25 mouse cellular contexts compared by ENCODE assay signal in the genomic region with DNA sequence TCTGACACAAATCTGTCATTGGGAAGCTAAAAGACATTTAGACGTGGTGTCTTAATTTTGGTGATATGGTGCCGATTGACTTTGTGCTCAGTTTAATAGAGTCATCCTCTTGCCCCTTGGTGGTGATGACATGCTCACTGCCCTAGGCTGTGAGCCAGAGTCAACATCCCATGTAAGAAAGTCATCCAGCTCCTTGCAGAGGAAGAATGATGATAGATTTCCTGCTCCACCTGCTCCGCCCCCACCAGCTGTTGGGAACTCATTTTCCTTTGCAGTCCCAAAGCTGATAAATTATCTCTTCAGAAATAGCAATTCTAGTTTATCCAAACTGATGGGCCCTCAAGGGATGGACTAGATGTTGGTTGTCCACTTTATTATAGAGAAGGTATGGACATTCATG.
DNase-seq lines count a peak whose midpoint lies in the region; ATAC-seq lines count a peak whose summit lies in the region.
"Had no signal": no experiment of that assay in that cellular context is flagged by ENCODE, and none has a peak within 500 bp of the region (broad histone marks: within the 10 kb centered on the region; RNA-seq: fewer than 3 reads in every experiment).

No protein-coding gene starts in this region.

- WGBS in kidney, embryonic 14.5 days: 52% methylated on average over 3 of the region's 3 CpGs
- WGBS in kidney, embryonic 15.5 days: 44% methylated on average over 3 of the region's 3 CpGs
- 74% methylated on average over 3 of the region's 3 CpGs for WGBS in midbrain, embryonic 11.5 days
- WGBS in midbrain, embryonic 13.5 days: 77% methylated on average over 3 of the region's 3 CpGs

- H3K27ac ChIP-seq in kidney, embryonic 14.5 days (ENCODE audit: low read depth, low read length): no peak overlapping the region
- no peak overlapping the region for H3K27ac ChIP-seq in kidney, embryonic 15.5 days
- H3K27ac ChIP-seq in midbrain, embryonic 11.5 days (ENCODE audit: low read depth, low read length): no peak overlapping the region
- H3K27ac ChIP-seq in midbrain, embryonic 13.5 days: no peak overlapping the region
- H3K27ac ChIP-seq: embryonic facial prominence, embryonic 12.5 days; embryonic facial prominence, embryonic 15.5 days; heart, adult 2 months; heart, embryonic 10.5 days; heart, embryonic 13.5 days; hindbrain, embryonic 14.5 days; hindbrain, postnatal 0 days had no signal

- DNase-seq in kidney, adult 11 months: peak; percentile 3
- DNase-seq in kidney, postnatal 10 days: peak; percentile 59
- peak; percentile 28 for DNase-seq in midbrain, embryonic 11.5 days (ENCODE audit: low spot score, missing footprints)
- no peak for DNase-seq in frontal cortex, adult 2 months (ENCODE audit: extremely low spot score in 1 of 2, low spot score in 1 of 2)
- DNase-seq: adrenal gland, adult 2 months; adrenal gland, postnatal 14 days; cerebellum, adult 11 months; cerebellum, adult 2 months; cerebellum, adult 9-11 months; cerebellum, postnatal 25 days; forebrain, postnatal 0 days; gastrocnemius, postnatal 25 days; heart, adult 2 months; heart, postnatal 4 days had no signal

- no peaks in the 10 kb centered on the region for H3K9me3 ChIP-seq in kidney, embryonic 14.5 days (ENCODE audit: control insufficient read depth, low read length)
- H3K9me3 ChIP-seq in kidney, embryonic 15.5 days (replicated peaks): no peaks in the 10 kb centered on the region
- H3K9me3 ChIP-seq in midbrain, embryonic 11.5 days (ENCODE audit: control insufficient read depth, low read length): no peaks in the 10 kb centered on the region
- no peaks in the 10 kb centered on the region for H3K9me3 ChIP-seq in midbrain, embryonic 13.5 days
- H3K9me3 ChIP-seq: embryonic facial prominence, embryonic 12.5 days; embryonic facial prominence, embryonic 15.5 days; heart, embryonic 10.5 days; heart, embryonic 13.5 days had no signal

- no peaks in the 10 kb centered on the region for H3K4me1 ChIP-seq in kidney, embryonic 14.5 days (ENCODE audit: control insufficient read depth, insufficient read depth, low read length)
- 0 out of 2 replicates have a peak, but pooled peaks cover 4% of the 10 kb centered on the region for H3K4me1 ChIP-seq in kidney, embryonic 15.5 days
- H3K4me1 ChIP-seq in midbrain, embryonic 11.5 days (ENCODE audit: control insufficient read depth, insufficient read depth, low read length): no peaks in the 10 kb centered on the region
- H3K4me1 ChIP-seq in midbrain, embryonic 13.5 days (replicated peaks): no peaks in the 10 kb centered on the region
- H3K4me1 ChIP-seq: embryonic facial prominence, embryonic 12.5 days; embryonic facial prominence, embryonic 15.5 days had no signal

- ATAC-seq in kidney, embryonic 14.5 days (ENCODE audit: low FRiP score, low TSS enrichment): no peak
- ATAC-seq in kidney, embryonic 15.5 days (replicated peaks; ENCODE audit: low FRiP score): no peak
- no peak for ATAC-seq in midbrain, embryonic 11.5 days (ENCODE audit: low FRiP score)
- no peak for ATAC-seq in midbrain, embryonic 13.5 days
- ATAC-seq: CD4-positive, CD25-positive, alpha-beta regulatory T cell, adult 4 months; forebrain, embryonic 14.5 days; forebrain, postnatal 0 days; hindbrain, postnatal 0 days had no signal

- no peak overlapping the region for H3K4me3 ChIP-seq in kidney, embryonic 14.5 days (ENCODE audit: low read length)
- no peak overlapping the region for H3K4me3 ChIP-seq in kidney, embryonic 15.5 days (replicated peaks)
- no peak overlapping the region for H3K4me3 ChIP-seq in midbrain, embryonic 11.5 days (ENCODE audit: low read depth, low read length)
- H3K4me3 ChIP-seq in midbrain, embryonic 13.5 days (replicated peaks): no peak overlapping the region
- H3K4me3 ChIP-seq: embryonic facial prominence, embryonic 12.5 days; embryonic facial prominence, embryonic 15.5 days; heart, adult 2 months; heart, embryonic 10.5 days; heart, embryonic 13.5 days had no signal

- H3K9ac ChIP-seq in kidney, embryonic 14.5 days (ENCODE audit: low read depth, low read length): no peak overlapping the region
- no peak overlapping the region for H3K9ac ChIP-seq in kidney, embryonic 15.5 days
- no peak overlapping the region for H3K9ac ChIP-seq in midbrain, embryonic 11.5 days (ENCODE audit: low read length)
- H3K9ac ChIP-seq in midbrain, embryonic 13.5 days (replicated peaks): no peak overlapping the region
- H3K9ac ChIP-seq: embryonic facial prominence, embryonic 12.5 days; embryonic facial prominence, embryonic 15.5 days; forebrain, postnatal 0 days; heart, embryonic 13.5 days; hindbrain, embryonic 14.5 days had no signal

- H3K27me3 ChIP-seq in kidney, embryonic 14.5 days (ENCODE audit: control insufficient read depth, insufficient read depth, low read length): no peaks in the 10 kb centered on the region
- no peaks in the 10 kb centered on the region for H3K27me3 ChIP-seq in kidney, embryonic 15.5 days
- H3K27me3 ChIP-seq in midbrain, embryonic 11.5 days (ENCODE audit: control insufficient read depth, insufficient read depth, low read length): no peaks in the 10 kb centered on the region
- no peaks in the 10 kb centered on the region for H3K27me3 ChIP-seq in midbrain, embryonic 13.5 days
- H3K27me3 ChIP-seq: embryonic facial prominence, embryonic 12.5 days; embryonic facial prominence, embryonic 15.5 days had no signal

- H3K4me2 ChIP-seq in kidney, embryonic 14.5 days (replicated peaks; ENCODE audit: low read depth, low read length): no peak overlapping the region
- no peak overlapping the region for H3K4me2 ChIP-seq in kidney, embryonic 15.5 days
- no peak overlapping the region for H3K4me2 ChIP-seq in midbrain, embryonic 11.5 days
- no peak overlapping the region for H3K4me2 ChIP-seq in midbrain, embryonic 13.5 days (replicated peaks)
- H3K4me2 ChIP-seq: embryonic facial prominence, embryonic 12.5 days; embryonic facial prominence, embryonic 15.5 days; heart, embryonic 13.5 days; hindbrain, embryonic 14.5 days had no signal

- no peaks in the 10 kb centered on the region for H3K36me3 ChIP-seq in kidney, embryonic 14.5 days (ENCODE audit: control insufficient read depth, insufficient read depth, low read length)
- H3K36me3 ChIP-seq in kidney, embryonic 15.5 days: no peaks in the 10 kb centered on the region
- H3K36me3 ChIP-seq in midbrain, embryonic 11.5 days (ENCODE audit: control insufficient read depth, insufficient read depth, low read length): no peaks in the 10 kb centered on the region
- H3K36me3 ChIP-seq in midbrain, embryonic 13.5 days: no peaks in the 10 kb centered on the region
- H3K36me3 ChIP-seq: embryonic facial prominence, embryonic 12.5 days; embryonic facial prominence, embryonic 15.5 days; heart, embryonic 10.5 days; heart, embryonic 13.5 days had no signal

Comparison
In these comparisons a context has a peak if more than half of its experiments do, and no peak if none do; other contexts are left out.
1. DNase-seq: peak in kidney, adult 11 months (single experiment), kidney, postnatal 10 days (single experiment) and midbrain, embryonic 11.5 days (single experiment); none in frontal cortex, adult 2 months (0 of 2).